Mouse (Mus musculus): ENCODE data around the gene Plcz1. TPM values are rescaled to one million over a fixed set of nuclear protein-coding genes. Genes with fewer than 3 reads are reported as not detected.

The Plcz1 gene
- polyA plus RNA-seq, 1 experiment = not detected

- Histone ChIP-seq H3K27ac (ENCODE audit: insufficient read depth, low read length) (no peak overlapping the region), H3K36me3 (ENCODE audit: control insufficient read depth, insufficient read depth, low read length) (no peaks in the 10 kb centered on the region), H3K27me3 (ENCODE audit: control insufficient read depth, insufficient read depth, low read length) (no peaks in the 10 kb centered on the region), H3K4me1 (ENCODE audit: control insufficient read depth, insufficient read depth, insufficient read length) (no peaks in the 10 kb centered on the region), H3K4me3 (ENCODE audit: extremely low read depth, insufficient read depth, insufficient read length) (no peak overlapping the region)
- no peak for TF ChIP-seq CTCF (IDR thresholded peaks at IDR 0.05; ENCODE audit: extremely low read depth, insufficient read depth, insufficient read length, insufficient replicate concordance)
- no peak for DNase-seq (ENCODE audit: low read depth in 1 of 2, low spot score in 2 of 2)
Observed at GRCm38 (mm10) chr6:139981061-139981460, 60.2 kb downstream of the Plcz1 start.

DNA sequence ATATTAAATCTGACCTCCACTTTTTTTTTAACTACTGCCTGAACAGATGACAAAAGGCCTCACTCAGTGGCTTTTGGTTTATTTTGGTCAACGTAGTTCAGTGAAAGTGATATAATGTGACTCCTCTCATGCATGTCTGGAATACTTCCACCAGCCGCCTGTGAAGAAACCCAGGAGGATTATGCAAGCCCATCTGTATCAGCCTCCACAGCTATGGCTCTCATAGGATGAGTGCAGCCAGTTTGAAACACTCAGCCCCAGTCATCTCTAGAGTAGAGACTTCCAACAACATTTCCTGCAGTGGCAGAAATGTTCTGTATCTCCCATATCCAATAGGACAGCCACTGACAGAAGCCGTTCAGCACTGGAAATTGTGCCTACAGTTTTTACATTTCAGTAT is 63.1 kb downstream of the Plcz1 start:
- 76% methylated on average over 3 of the region's 3 CpGs for WGBS

DNA sequence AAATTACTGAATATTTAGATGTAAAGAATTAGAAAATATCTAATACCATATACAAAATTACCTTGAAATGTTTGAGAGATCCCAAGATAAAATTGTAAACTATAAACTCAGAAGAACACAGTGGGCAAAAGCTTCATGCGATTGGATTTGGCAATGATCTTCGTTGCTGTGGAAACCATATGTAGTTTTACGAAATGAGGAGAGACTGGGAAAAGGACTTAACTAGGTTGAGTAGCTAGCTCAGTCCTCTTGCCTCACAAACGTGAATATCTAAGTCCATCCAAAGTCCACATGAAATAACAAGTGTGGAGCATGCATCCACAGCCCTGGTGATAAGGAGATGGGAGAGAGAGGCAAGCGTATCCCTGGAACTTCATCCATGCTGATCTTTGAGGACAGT is 66.6 kb downstream of the Plcz1 start:
- Histone ChIP-seq H3K36me3 (ENCODE audit: control insufficient read depth, insufficient read depth, low read length) (no peaks in the 10 kb centered on the region), H3K4me1 (ENCODE audit: control insufficient read depth, insufficient read depth, insufficient read length) (no peaks in the 10 kb centered on the region), H3K27me3 (ENCODE audit: control insufficient read depth, insufficient read depth, low read length) (no peaks in the 10 kb centered on the region), H3K4me3 (ENCODE audit: extremely low read depth, insufficient read depth, insufficient read length) (no peak overlapping the region), H3K27ac (ENCODE audit: insufficient read depth, low read length) (no peak overlapping the region)
- 86% methylated on average over 5 of the region's 5 CpGs for WGBS
- TF ChIP-seq CTCF (IDR thresholded peaks at IDR 0.05; ENCODE audit: extremely low read depth, insufficient read depth, insufficient read length, insufficient replicate concordance) = no peak
- TF ChIP-seq POLR2A (IDR thresholded peaks at IDR 0.05; ENCODE audit: low read depth, low read length) = no peak
- no peak for DNase-seq (ENCODE audit: low read depth in 1 of 2, low spot score in 2 of 2)

More for the DNA sequence above, 63.1 kb downstream of the Plcz1 start:
- H3K27me3 ChIP-seq (ENCODE audit: control insufficient read depth, insufficient read depth, low read length) = no peaks in the 10 kb centered on the region
- no peak overlapping the region for H3K4me3 ChIP-seq (ENCODE audit: extremely low read depth, insufficient read depth, insufficient read length)
- no peaks in the 10 kb centered on the region for H3K4me1 ChIP-seq (ENCODE audit: control insufficient read depth, insufficient read depth, insufficient read length)
- H3K36me3 ChIP-seq (ENCODE audit: control insufficient read depth, insufficient read depth, low read length) = no peaks in the 10 kb centered on the region
- H3K27ac ChIP-seq (ENCODE audit: insufficient read depth, low read length) = no peak overlapping the region
- TF ChIP-seq CTCF (IDR thresholded peaks at IDR 0.05; ENCODE audit: extremely low read depth, insufficient read depth, insufficient read length, insufficient replicate concordance) (no peak), POLR2A (IDR thresholded peaks at IDR 0.05; ENCODE audit: low read depth, low read length) (no peak)
- no peak for DNase-seq (ENCODE audit: low read depth in 1 of 2, low spot score in 2 of 2)

DNA sequence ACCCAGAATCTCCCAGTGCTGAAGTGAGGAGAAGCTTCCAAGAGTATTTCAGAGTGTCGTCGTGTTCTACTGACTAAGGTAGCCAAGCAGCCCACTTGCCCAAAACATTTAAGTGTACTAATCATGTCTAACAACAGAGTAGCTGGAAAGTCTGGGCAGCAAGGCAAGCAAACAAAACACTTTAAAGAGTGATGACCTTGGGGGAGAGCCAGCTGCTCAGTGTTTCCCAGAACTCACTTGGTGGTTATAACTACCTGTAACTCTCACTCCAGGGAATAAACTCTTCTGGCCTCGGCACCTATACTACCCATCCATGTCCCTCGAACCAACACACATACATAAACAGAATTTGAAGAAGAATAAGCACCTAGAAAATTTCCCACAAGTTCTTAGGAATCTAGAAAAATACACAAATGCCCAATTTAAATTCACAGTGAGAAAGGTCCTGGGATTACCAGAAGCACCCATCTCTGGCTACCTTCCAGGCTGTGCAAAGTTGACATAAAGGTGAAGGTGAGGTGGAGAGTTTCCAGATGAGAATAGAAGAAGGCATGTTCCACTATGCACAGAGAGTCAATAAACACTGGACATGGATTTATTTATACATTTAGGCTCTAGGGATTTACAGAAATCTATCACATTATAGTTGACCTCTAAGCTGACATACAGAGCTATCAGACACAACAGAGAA is 69.5 kb downstream of the Plcz1 start:
- 82% methylated on average over 4 of the region's 4 CpGs for WGBS
- no peaks in the 10 kb centered on the region for H3K36me3 ChIP-seq (ENCODE audit: control insufficient read depth, insufficient read depth, low read length)
- H3K27me3 ChIP-seq (ENCODE audit: control insufficient read depth, insufficient read depth, low read length) = no peaks in the 10 kb centered on the region
- TF ChIP-seq CTCF (IDR thresholded peaks at IDR 0.05; ENCODE audit: extremely low read depth, insufficient read depth, insufficient read length, insufficient replicate concordance) = no peak
- TF ChIP-seq POLR2A (IDR thresholded peaks at IDR 0.05; ENCODE audit: low read depth, low read length) = no peak
- H3K4me3 ChIP-seq (ENCODE audit: extremely low read depth, insufficient read depth, insufficient read length) = no peak overlapping the region
- H3K4me1 ChIP-seq (ENCODE audit: control insufficient read depth, insufficient read depth, insufficient read length) = no peaks in the 10 kb centered on the region
- no peak overlapping the region for H3K27ac ChIP-seq (ENCODE audit: insufficient read depth, low read length)
- DNase-seq (ENCODE audit: low read depth in 1 of 2, low spot score in 2 of 2) = no peak

DNA sequence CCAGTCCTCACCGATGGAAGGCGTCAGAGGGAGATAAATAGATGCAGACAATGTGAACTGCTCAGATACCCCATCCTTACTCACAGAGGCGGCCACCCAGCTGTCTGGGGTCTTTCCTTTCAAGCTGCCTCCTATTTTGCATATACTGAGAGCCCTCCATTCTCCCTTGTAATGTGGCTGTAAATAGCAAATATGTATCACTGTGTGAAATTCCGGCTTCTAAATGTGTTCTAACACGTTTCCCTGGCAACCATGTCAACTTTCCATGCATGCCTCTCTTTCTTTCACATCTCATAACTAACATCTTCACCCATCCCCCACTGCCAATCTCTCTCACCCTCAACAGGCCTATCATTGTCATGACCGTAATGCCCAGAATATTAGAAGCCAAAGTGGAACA is 74.6 kb downstream of the Plcz1 start:
- TF ChIP-seq CTCF (IDR thresholded peaks at IDR 0.05; ENCODE audit: extremely low read depth, insufficient read depth, insufficient read length, insufficient replicate concordance) = no peak
- no peak for TF ChIP-seq POLR2A (IDR thresholded peaks at IDR 0.05; ENCODE audit: low read depth, low read length)
- Histone ChIP-seq H3K4me1 (ENCODE audit: control insufficient read depth, insufficient read depth, insufficient read length) (no peaks in the 10 kb centered on the region), H3K4me3 (ENCODE audit: extremely low read depth, insufficient read depth, insufficient read length) (no peak overlapping the region), H3K36me3 (ENCODE audit: control insufficient read depth, insufficient read depth, low read length) (no peaks in the 10 kb centered on the region), H3K27ac (ENCODE audit: insufficient read depth, low read length) (no peak overlapping the region), H3K27me3 (ENCODE audit: control insufficient read depth, insufficient read depth, low read length) (no peaks in the 10 kb centered on the region)
- WGBS = 73% methylated on average over 6 of the region's 6 CpGs
- DNase-seq (ENCODE audit: low read depth in 1 of 2, low spot score in 2 of 2) = no peak

- Histone ChIP-seq H3K27me3 (ENCODE audit: control insufficient read depth, insufficient read depth, low read length) (no peaks in the 10 kb centered on the region), H3K4me1 (ENCODE audit: control insufficient read depth, insufficient read depth, insufficient read length) (no peaks in the 10 kb centered on the region), H3K27ac (ENCODE audit: insufficient read depth, low read length) (no peak overlapping the region), H3K36me3 (ENCODE audit: control insufficient read depth, insufficient read depth, low read length) (no peaks in the 10 kb centered on the region), H3K4me3 (ENCODE audit: extremely low read depth, insufficient read depth, insufficient read length) (no peak overlapping the region)
- no peak for DNase-seq (ENCODE audit: low read depth in 1 of 2, low spot score in 2 of 2)
- 80% methylated on average over 3 of the region's 3 CpGs for WGBS
- TF ChIP-seq POLR2A (IDR thresholded peaks at IDR 0.05; ENCODE audit: low read depth, low read length) = no peak
- no peak for TF ChIP-seq CTCF (IDR thresholded peaks at IDR 0.05; ENCODE audit: extremely low read depth, insufficient read depth, insufficient read length, insufficient replicate concordance)
Observed at GRCm38 (mm10) chr6:139964895-139965294, 76.4 kb downstream of the Plcz1 start.

- DNase-seq (ENCODE audit: low read depth in 1 of 2, low spot score in 2 of 2) = no peak
- H3K27ac ChIP-seq (ENCODE audit: insufficient read depth, low read length) = no peak overlapping the region
- no peaks in the 10 kb centered on the region for H3K27me3 ChIP-seq (ENCODE audit: control insufficient read depth, insufficient read depth, low read length)
- no peaks in the 10 kb centered on the region for H3K36me3 ChIP-seq (ENCODE audit: control insufficient read depth, insufficient read depth, low read length)
- 75% methylated on average over 3 of the region's 3 CpGs for WGBS
- no peak for TF ChIP-seq CTCF (IDR thresholded peaks at IDR 0.05; ENCODE audit: extremely low read depth, insufficient read depth, insufficient read length, insufficient replicate concordance)
- TF ChIP-seq POLR2A (IDR thresholded peaks at IDR 0.05; ENCODE audit: low read depth, low read length) = no peak
- no peak overlapping the region for H3K4me3 ChIP-seq (ENCODE audit: extremely low read depth, insufficient read depth, insufficient read length)
- no peaks in the 10 kb centered on the region for H3K4me1 ChIP-seq (ENCODE audit: control insufficient read depth, insufficient read depth, insufficient read length)
Observed at GRCm38 (mm10) chr6:139963775-139964174, 77.5 kb downstream of the Plcz1 start.

Measured in spleen, adult 2 months (tissue).